Mouse (Mus musculus) spleen, postnatal 4 days (tissue): Measurements from ENCODE around the gene Fundc1.
"Not testable (repeated sequence)": the region's sequence is repeated elsewhere in the genome, so short reads cannot be mapped to it uniquely, and the experiment has no call there.

Experiments used
- DNase-seq, 2 experiments: peaks; one replicate each; pipeline ENCODE4 v3.0.0; 2022; ENCODE audit warnings: low spot score in 2 of 2

Fundc1 gene

DNA sequence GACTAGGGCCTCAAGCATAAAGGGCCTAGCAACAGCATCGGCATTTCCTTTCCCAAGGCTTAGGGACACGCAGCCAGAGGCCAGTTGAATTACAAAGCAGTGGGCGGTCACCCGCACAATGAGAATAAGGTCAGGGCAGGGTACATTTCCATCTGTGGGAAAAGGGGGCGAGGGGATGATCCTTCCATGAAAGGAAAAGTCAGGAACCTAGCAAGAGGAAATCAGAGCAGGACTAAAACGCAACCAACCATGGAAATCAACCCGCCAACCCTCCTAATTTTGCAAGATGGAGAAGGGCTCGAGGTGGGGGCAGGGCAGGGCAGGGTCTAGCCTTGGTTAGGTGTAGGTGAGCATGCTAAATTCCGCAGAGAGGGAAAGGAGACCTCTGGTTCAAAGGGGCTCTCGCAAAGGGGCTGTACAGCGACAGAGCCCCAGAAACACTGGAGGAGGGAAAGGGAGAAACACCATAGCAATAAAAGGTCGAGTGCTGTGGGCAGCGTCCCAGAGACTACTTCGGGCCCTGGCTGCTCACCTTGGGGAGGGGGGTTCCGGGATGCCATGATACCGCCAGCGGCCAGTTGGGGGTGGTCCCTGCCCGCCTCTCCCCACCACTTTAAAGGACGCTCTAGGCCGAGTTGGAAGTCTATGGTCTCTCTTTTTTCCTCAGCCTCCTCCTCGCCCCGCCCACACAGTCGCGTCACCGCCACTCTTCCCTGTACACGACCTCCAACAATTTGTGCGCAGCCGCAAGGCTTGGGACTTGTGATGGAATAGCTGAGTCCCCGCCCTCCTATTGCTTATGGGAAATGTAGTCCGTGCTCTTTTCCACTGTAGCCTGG is at the start of gene Fundc1:
TSS of gene Fundc1 (minus strand) at position 705 of the 839 bp plus-strand sequence.
- peak; percentile 86 to 91 for DNase-seq

DNA sequence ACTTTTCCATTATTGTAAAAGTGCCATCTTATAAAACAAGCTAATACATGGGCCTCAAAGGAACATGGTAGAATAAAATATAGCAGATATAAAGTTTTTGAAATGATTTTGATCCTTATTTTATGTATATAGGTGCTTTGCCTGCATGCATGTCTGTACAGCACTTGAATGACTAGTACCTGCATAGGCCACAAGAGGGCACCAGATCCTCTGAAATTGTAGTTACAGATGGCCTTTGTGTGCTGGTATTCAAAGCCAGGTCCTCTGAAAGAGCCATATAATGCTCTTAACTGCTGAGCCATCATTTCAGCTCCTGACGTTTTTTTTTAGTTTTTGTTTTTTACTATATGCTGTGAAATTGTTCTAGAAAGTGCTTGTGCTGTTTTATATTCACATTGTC is 39.1 kb upstream of the Fundc1 start:
- DNase-seq, result no peak

DNA sequence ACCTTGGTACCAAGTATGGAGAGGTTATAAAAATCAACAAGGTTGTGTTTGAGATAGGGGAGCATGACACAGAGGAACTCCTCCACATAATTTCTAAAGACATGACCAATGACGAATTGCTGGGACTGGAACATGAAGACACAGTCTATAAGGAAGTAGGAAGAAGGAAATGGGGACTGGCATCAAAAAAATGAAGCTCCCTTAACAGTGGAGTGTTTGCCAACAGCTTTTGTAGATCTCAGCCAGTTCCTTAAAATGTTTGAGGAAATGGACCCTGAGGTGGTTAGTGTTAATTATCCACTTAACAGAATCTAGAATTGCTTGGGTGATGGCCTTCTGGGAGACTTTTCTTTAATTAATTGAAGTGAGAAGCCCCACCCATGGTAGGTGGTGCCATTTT is 36.6 kb upstream of the Fundc1 start:
- no peak for DNase-seq

DNA sequence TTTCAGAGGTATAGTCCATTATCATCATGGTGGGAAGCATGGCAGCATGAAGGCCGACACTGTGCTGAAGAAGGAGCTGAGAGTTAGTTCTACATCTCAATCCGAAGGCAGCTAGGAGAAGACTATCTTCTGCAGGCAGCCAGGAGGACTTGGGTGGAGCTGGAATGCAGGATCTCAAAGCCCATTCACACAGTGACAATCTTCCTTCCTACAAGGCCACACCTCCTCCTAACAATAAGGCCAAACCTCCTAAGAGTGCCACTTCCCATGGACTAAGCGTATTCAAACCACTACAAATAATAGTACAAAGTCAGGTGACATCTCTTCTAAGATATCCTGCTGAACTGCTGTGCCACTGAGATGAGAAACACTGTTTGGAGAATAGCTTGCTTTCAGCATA is 35.5 kb upstream of the Fundc1 start:
- no peak for DNase-seq

DNA sequence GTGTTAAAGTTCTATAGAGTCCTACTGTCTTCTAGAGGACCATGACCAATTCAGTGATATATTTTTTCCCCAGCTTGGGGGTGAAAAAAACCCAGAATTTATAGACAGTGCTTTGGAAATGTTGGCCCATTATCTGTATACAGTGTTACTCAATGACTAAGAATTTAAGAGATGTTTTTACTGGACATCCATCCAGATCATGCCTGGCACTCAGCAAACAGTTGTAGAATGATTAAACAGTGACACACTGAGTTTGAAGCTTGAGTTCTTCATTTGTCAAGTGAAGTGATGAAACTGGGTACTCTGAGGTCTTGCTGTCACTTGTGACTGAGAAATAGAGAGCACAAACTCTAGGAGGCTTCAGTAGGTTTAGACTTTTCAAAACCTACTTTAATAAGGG is 21.2 kb upstream of the Fundc1 start:
- no peak for DNase-seq

DNA sequence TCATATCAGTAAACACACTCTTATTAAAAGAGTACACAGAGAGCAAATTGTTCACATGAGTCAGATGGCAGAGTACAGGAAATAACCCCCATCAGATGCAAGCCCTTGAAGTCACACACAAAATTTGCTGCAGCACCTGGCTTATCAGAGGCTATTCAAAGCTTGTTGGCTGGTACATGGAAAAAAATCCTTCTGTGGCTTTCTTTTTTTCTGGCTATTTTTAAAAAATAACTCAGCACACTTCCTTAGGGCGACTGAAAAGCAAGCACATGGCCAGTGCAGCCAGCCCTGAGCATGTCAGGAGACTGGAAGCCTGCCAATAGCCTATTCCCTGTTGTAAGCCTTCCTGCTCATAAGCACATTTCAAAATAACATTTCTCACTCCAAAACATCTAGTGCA is 18.6 kb upstream of the Fundc1 start:
- DNase-seq, result no peak

DNA sequence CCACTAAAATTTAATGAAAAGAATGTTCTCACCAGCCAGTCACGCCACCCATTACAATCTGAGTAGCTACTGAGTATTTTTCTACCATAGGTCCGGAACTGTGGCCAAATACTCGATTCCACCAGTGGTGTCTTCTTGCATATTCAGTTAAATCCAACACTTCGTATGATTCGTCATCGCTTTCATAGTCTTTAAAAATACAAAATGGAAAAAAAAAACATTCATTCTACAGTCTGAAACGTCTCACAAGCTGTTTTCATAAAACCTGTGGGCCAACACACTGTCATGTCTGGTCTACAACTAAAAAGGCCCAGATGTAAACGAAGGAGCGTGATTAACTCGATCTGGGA is 879 bp downstream of the Fundc1 start:
- no peak for DNase-seq

DNA sequence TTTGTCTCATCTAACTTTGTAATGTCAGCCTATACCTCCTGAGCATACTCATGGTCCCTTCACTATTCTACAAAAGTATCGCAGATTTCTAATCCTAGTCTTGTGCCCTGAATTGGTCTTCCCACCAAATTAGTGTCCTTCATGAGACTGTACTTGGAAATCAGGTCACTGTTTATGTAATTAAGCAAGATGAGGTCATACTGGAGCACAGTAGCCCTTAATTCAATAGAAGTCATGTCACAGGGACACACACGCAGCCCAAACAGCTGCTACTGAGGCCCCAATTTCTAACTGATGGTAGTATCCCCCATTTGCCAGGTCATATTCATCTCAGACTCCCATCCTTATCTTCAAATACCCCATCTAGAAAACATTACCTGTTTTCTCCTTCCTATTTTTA is 3.5 kb downstream of the Fundc1 start:
- DNase-seq, result no peak

DNA sequence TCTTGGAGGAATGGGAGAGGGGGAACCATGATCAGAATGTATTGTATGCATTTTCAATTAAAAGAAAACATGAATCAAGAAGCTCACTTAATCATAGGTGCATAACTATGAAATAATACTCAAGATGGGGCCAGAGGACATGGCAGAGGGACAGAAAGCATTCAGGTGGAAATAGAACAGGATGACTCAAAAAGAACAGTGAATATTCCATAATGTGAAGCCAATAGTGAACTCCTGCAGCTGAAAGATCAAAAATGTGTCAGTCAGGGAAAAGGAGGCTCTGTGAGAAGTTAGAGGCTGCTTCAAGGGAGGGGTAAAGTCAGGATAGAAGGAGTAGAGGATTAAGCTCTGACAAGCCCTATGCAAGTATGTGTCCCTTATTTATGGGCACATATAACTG is 6.4 kb downstream of the Fundc1 start:
- DNase-seq, result no peak

DNA sequence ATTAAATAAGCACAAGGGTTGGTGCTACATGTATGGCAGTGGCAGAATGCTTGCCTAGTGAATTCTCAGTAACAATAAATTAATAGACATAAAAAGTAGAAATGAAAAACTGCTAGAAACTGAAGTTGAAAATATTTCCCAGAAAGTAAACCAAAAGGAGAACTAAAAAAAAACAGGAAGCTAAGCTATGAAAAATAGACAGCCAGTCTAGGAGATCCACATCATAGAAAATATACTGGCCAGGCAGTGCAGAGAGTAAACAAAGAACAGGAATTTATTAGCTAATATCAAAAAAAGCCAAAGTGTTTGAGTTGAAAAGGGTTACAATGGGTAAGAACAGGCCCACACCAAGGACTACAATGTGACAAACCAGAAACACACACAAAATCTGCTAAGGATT is 7.4 kb downstream of the Fundc1 start:
- no peak for DNase-seq

DNA sequence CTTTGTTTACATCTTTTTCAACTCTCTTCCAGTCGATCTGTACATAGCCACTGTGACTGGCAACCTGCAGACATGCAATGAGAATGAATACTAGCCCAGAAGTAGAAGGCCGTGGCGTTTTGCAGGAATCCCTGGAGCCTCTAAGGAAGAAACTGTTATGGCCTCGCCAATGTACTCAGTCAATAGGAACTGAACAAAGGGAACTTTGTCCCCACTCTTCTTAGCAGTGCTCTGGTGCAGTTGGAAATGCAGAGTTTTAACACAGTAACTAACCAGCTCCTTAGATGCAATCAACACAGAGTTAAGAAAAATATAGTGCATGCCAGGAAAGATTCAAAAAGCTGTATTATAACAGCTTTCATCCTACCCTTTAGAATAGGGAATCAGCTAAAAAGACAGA is 13.4 kb downstream of the Fundc1 start:
- no peak for DNase-seq

DNA sequence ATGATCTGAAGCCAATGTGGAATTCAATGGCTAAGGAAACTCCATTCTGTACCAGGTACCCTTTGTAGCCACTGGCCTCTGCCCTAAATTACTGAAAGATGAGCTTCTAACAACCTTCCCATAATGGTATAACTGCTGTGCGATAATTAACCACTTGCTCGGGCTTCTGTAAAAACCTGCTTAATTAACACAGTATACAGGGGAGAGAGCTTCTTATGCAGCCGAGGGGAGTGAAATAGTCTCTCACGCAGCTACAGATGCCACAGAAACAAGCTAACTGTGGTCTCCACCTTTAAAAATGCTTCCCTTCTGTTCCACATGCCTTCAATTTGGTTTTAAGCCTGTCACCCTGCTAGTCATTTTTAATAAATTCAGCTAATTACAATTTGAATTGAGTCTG is 17.6 kb downstream of the Fundc1 start:
- DNase-seq, result no peak

DNA sequence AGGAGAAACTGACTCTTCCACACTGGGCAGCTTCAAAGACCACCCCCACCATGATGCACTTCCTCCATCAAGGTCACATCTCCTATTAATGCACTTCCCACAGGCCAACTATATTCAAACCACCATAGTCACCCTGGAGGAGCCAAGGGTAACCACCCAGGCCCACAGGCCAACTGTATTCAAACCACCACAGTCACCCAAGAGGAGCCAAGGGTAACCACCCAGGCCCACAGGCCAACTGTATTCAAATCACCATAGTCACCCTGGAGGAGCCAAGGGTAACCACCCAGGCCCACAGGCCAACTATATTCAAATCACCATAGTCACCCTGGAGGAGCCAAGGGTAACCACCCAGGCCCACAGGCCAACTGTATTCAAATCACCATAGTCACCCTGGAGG is 20.5 kb downstream of the Fundc1 start:
- DNase-seq, result not testable (repeated sequence)

DNA sequence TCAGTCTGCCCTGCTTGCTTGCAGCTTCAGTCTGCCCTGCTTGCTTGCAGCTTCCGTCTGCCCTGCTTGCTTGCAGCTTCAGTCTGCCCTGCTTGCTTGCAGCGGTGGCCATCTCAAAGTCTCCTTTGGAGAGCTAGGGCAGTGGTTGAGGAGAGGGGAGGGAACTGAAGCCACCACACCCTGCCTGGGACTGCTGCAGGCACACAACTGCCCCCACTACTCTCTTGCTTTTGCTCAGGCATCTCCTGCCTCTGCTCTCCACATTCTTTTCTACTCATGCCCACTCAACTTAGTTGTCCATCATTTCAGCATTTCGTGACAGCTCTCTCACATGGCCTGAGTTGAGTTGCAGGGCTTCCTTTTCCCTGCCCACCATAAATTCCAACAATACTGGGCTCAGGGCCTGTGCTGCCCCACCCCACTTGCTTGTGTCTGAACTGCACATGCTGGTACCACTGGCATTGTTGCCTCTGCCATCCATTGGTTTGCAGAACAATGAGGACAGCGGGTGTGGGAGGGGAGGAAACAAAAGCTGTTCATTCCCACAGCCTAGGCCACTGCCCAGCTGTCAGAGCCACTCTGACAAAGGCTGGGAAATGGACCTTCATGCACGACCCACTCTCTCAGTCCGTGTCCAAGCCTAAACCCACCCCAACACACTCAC is 24.9 kb downstream of the Fundc1 start:
- no peak for DNase-seq

DNA sequence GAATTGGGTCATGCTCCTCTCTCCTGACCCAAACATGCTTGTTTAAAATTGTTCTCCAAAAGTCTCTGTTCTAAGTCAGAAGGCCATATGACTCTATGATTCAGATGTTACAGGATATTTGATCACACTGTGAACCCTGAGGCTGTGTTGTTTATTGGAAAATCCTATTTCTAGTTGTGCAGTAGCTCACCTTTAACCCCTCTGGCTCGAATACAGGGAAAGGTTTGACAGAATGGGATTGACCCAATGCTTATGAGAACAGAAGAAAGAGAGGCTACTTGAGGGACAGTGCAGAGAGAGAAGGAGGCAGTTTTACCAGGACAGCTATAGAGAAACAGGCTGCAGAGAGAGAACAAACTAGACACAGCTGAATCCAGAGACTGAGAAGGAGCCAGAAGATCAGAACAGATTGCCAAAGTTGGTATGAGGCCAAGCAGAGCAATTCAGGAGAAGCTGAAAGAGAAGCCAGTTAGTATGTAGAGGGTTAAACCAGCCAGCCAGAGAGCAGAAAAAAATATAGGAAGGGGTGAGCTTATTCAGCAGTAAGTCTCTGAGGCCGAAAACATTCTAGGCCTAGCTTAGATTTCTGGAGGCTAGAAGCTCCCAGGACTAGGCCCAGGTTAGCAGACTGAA is 27.1 kb downstream of the Fundc1 start:
- no peak for DNase-seq

DNA sequence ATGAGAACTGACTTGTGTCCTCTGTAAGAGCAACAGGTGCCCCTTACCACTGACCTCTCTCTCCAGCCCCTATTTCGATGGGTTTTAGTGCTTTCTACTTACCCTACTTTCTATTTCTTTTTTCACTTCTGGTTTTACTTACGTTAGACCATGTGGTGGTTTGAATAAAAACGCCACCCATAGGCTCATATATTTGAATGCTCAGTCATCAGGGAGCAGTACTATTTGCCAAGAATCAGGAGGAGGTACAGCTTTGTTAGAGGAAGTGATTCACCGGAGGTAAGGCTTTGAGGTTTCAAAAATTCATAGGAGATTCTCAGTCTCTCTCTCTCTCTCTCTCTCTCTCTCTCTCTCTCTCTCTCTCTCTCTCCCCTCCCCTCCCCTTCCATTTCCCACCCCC is 34.4 kb downstream of the Fundc1 start:
- DNase-seq, result no peak

DNA sequence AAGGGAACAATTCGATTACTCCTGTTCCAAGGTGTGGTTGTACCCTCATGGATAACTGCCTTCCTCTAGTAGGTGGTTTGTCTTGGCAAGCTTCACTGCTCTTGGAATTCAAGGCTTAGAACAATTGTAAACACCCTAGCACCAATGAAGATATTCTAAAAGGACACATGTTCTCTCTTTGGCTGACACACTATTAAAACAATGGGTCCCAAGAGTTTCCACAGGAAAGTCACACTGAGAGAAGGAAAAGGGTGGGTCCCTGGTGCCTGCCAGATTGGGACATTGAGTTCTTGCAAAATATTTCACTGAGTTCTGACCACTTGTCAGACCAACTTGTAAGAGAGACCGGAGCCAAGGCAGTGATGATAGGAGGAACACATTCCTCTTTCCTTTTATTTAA is 45.1 kb downstream of the Fundc1 start:
- DNase-seq, result no peak

DNA sequence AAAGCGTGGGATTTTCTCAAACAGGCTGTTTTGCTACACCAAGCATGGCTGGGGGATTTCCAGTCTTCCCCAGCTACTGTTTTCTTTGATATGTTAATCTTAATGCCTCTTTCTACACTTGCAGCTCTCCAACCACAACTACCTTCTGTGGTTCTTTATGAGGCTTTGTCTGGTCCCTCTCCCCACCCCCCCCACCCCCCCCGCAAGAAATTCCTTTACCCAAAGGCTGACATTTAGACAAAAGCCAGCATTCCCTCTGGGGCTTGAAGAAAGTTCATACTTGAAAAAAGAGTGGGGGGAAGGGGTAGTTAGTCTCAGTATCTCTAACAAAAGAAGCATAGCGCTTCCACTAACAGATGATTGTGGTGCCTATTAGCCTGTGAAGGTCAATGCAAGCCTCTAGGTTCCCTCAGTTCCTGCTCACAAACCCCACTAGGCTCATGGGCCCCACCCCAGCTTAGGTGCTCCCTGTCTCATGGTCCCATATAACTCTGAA is 50.9 kb downstream of the Fundc1 start:
- no peak for DNase-seq

DNA sequence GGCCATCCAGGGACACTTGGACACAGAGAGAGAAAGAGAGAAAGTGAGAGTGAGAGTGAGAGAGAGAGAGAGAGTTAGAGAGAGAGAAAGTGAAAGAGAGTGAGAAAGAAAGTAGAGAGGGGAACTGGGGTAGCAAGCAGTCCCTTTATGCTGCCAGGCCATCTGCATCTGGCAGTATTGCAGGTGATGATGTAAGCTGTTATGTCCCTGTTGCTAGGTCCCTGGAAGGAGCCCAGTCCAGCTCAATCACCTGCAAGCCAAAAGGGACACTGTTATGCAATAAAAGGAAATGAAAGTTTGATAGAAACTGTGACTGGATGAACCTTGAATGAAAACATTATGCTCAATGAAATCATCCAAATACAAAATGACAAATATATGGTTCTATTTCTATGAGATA is 52.0 kb downstream of the Fundc1 start:
- no peak for DNase-seq

DNA sequence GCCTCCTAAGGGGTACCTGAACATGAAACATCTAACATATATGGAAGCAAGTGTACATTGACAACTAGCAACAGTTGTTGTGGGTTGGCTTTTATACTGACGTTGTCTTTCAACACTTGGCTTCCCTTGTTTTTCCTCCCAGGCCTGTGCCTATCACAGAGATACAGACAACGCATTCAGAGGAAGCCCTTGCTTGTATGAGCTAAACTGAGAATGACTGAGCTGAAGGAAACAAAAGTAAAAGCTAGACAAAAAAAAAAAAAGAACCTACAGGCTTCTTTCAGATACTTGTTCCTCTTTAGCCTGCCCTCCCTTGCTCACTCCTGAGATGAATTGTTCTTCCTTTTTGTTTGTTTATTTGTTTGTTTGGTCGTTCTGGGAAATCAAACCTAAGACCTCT is 58.1 kb downstream of the Fundc1 start:
- no peak for DNase-seq

DNA sequence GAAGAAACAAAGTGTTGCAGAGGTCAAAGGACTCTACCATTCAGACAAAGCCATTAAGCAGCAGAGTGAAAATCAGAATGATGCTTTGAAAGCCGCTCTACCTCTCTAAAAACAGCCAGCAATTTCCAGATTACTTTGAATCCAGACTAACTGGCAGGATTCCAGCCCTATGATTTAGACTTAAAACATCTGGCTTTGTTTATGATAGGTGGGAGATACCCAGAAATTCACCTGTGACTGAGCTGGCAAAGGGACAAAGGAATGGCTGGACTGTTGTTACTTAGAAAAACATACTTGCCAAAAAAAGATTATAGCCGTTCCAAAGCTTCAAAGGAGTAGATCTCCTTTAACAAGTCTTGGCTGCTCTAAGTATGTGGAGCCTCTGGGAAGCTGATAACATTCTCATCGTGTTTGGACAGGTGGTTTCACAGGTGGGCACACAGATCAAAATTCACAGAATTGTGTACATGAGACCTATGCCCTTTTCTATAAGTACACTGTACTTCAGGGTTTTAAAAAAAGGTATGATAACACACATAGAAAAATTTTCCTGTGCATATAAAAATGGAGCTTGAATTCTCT is 60.0 kb downstream of the Fundc1 start:
- DNase-seq, result no peak
